Mouse (Mus musculus) brain, embryonic 14.5 days (tissue): Measurements from ENCODE around the gene Maats1.

Source experiments
- CTCF ChIP-seq: fragments of 200-500 bp; IDR thresholded peaks from 2 replicates; pipeline ENCODE4 v1.5.1; 2012; ENCODE audit warnings: inconsistent platforms, mild to moderate bottlenecking, moderate library complexity, borderline replicate concordance; ENCODE audit not compliant: insufficient read depth, insufficient read length; ENCODE audit errors: extremely low read depth
- POLR2A ChIP-seq: fragments of 200-500 bp; IDR thresholded peaks from 2 replicates; pipeline ENCODE4 v1.6.1; 2012; ENCODE audit warnings: mild to moderate bottlenecking, inconsistent platforms, borderline replicate concordance; ENCODE audit not compliant: poor library complexity, insufficient read depth, insufficient read length, severe bottlenecking; ENCODE audit errors: extremely low read depth

DNA sequence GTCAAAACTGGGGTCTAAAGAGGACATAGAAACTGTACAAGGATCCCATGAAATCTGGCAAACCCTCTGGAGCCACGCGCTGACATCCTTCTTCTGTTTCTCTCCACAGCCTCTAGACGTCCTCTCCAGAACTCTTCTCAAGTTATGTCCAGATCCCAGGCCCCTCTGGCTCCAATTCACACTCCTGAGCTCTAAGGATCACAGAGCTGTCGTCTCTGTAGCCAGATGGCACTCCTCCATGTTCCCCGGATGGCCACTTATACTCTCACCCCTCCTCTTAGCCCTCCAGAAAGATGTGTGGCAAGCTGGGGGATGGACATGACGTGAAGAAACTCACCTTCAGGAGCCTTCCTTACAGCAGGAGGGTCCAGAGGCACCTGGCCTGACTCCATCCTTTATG, 35.6 kb upstream of the Maats1 start:
- TF ChIP-seq POLR2A (no peak), CTCF (no peak)
